Mouse (Mus musculus): ENCODE measurements around the gene Babam2.

DNA sequence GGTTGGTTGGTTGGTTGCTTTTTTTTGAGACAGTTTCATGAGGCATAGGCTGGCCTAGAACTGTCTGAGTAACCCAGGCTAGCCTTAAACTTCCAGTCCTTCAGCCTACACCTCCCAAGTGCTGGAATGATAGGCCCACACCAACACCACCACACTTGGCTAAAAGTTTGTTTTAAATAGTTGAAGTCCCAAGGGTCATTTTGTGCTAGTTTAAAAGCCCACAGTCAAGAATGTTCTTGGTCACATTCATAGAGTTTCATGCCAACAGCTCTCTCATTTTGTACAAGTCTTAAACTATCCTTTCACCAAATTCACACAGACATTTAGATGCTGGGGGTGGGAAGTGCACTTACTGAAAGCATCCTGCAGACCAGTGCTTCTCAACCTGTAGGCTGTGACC lies 341.5 kb downstream of the Babam2 start:
- no peak for TF ChIP-seq CTCF (IDR thresholded peaks at IDR 0.05; ENCODE audit: borderline replicate concordance, extremely low read depth, insufficient read depth, insufficient read length)
- TF ChIP-seq POLR2A (IDR thresholded peaks at IDR 0.05; ENCODE audit: borderline replicate concordance, extremely low read depth, insufficient read depth, insufficient read length, poor library complexity, severe bottlenecking) = no peak

Measured in brain, embryonic 14.5 days (tissue).